Mouse (Mus musculus) adipocyte (in vitro differentiated cells): Measurements from ENCODE around the gene Olfr704.
"Not testable (repeated sequence)": the region's sequence is repeated elsewhere in the genome, so short reads cannot be mapped to it uniquely, and the experiment has no call there.

Source experiments
- DNase-seq: peaks from one replicate; pipeline ENCODE4 v3.0.0-alpha.2; 2016; ENCODE audit warnings: low spot score

Gene Olfr704

DNA sequence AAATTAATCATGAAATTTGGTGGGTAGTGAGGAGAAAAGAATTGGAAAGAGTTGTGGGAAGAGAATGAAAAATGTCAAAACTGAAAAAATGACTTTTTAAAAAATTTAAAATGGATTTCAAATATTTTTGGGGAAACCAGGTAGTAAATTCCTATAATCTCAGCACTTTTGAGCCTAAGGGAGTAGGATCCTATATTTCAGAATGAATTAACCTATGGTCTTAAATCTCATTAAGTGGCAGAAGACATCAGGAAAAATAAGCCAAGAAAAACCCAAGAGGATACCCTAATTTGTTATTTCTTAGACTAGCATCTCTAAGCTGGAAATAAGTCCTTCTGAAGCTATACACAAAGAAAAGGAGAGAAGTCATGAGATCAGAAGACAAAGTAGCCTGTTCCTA is at the start of gene Olfr704:
Gene Olfr704, plus strand, starts transcription at position 301 of the 400 bp plus-strand sequence.
- DNase-seq, result no peak

DNA sequence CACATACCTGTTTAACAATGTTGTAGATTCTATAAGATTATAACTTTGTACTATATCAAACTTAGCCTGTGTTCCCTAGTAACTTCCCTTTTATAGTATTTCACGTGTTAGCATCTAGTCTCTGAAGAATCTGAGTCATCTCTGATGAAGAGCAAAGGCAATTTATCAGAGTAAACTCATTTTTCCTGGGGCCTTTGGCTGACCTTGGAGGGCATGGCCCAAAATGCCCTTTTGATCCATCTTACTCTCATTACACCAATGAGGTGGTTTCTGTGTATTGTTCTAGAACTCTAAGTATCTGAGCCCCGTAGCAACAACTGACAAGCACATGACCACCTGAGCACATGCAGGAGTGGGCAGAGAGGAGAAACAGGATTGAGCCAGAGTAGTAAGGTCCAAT is 49.2 kb upstream of the Olfr704 start, which contains the start of gene Olfr701:
Gene Olfr701, plus strand, starts transcription at position 301 of the 400 bp plus-strand sequence.
- no peak for DNase-seq

DNA sequence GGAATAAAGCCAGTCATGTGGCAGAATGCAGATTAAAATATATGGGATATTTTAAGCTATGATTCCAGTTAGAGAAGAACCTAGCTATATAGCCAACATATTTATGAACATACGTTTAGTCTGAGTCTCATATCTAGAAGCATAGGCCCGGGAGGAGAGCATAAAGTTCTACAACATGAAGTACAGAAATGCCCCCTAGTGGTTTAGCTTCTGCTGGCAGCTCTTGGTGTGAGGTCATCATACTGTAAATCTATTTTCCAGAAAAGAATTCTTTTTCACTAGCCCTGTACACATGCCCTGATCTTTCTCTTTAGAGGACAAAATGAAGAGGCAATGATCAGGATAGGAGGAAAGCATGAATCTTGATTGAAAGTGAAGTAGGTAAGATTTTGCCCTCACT is 47.2 kb upstream of the Olfr704 start:
- no peak for DNase-seq

DNA sequence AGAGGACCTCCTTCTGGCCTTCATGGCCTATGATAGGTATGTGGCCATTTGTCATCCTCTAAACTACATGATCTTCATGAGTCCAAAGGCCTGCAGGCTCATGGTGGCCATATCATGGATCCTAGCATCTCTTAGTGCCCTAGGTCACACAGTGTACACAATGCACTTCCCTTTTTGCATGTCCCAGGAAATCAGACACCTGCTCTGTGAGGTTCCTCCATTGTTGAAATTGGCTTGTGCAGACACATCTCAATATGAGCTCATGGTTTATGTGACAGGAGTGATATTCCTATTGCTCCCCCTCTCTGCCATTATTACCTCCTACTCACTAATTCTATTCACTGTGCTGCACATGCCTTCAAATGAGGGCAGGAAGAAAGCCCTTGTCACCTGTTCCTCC is 44.6 kb upstream of the Olfr704 start:
- no peak for DNase-seq

DNA sequence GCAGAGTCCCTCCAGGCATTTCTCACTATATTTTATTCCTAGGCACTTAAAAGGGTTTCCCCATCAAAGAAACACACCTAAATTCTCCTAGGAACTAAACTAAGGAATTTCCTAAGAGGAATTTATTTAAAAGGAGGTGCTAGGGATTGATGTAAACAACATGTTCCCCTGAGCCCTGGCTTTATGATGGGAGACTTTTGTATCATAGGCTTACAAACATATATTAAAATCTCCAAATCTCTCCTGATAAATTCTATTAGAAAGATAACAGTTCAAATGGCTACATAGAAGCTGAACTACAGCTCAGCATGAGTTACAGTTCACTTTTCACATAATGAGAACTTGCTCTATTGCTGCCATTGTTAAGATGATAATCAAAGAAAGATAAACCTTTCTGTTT is 29.2 kb upstream of the Olfr704 start, which contains the start of gene Olfr702:
Gene Olfr702, minus strand, starts transcription at position 101 of the 400 bp plus-strand sequence.
- no peak for DNase-seq

DNA sequence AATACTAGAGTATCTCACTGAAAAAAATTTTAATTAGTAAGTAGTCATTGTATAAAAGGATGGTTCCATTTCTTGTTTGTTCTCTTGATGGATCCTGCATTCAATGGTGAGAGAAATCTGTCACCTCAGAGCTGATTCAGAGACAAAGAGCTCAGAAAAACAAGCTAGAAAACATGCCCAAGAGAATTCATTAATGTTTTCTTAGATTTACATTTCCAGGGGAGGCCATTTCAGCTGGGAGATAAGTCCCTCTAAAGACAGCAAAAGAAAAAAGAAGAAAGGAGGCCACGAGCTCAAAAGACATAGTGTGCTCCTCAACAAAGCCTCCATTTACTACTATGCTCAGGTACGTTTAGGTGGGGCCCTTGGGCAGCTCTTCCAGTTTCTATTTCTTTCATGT is 19.9 kb upstream of the Olfr704 start, which contains the start of gene Olfr703:
Gene Olfr703, plus strand, starts transcription at position 301 of the 400 bp plus-strand sequence.
- no peak for DNase-seq

DNA sequence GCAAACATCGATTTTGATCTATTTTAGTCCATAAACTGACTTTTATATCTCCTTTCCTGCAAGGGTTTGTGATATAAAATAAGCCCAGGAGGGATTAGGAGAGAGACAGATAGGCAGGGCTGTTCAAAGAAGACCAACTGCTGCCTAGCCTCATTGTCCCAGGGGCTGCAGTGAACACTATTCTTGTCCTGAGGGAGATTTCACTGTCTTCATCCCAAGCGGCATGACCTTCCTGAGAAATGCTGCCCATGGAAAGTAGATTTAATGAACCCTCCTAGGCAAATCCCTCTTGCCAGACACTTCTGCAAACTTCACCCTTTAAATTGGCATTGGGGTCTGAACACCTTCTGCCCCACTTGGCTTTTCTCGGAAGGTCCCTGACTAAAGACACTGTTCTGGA is 13.8 kb downstream of the Olfr704 start, which contains the start of gene Olfr705:
Gene Olfr705, minus strand, starts transcription at position 101 of the 400 bp plus-strand sequence.
- no peak for DNase-seq

DNA sequence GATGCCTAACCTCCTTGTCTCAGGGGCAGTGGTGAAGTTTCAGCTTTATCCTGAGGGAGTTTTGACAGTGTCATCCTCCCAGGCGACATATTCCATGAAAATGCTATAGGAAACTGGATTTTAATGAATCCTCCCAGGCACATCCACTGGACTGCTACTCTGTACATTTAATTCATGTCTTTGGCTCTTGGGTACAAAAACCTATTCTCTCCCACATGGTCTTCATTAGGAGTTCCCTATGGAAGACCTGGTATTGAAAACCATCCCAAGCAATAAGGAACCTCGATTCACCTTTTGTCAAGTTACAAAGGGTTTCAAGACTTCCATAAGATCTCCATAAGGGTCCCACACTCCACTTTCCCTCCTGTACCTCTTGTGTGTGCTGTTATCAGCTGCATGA is 25.1 kb downstream of the Olfr704 start, which contains the start of gene Olfr706:
Gene Olfr706, minus strand, starts transcription at position 101 of the 400 bp plus-strand sequence.
- DNase-seq, result no peak

DNA sequence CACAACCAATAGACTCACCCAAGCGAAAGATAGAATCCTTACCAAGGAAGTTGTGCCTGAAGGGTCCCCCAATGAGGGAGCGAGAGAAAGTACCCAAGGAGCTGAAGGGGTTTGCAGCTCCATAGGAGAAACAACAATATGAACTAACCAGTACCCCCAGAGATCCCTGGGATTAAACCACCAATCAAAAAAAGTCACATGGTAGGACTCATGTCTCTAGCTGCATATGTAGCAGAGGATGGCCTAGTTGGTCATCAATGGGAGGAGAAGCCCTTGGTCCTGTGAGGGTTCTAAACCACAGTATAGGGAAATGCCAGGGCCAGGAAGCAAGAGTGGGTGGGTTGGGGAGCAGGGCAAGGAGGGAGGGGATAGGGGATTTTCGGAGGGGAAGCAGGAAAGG is 38.2 kb downstream of the Olfr704 start, which contains the start of gene Olfr707:
Gene Olfr707, minus strand, starts transcription at position 101 of the 400 bp plus-strand sequence.
- not testable (repeated sequence) for DNase-seq

DNA sequence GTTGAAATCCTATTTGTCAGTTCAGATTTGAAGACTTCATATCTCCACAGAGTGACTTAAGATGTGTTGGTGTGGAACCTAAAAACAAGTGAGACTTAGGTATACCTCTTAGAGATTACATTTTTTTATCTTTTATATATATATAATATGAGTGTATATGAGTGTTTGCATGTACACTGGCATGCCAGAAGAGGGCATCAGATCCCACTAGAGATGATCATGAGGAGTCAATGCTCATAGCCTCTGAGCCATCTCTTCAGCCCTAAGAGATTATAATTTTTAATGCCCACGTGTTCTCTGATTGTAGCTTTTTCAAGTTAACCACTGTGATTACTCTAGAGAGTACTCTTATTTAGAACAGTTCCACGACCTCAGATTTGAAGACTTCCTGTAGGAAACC is 44.7 kb downstream of the Olfr704 start, which contains the start of gene Olfr1532-ps1:
Gene Olfr1532-ps1, plus strand, starts transcription at position 326 of the 400 bp plus-strand sequence.
- no peak for DNase-seq
